Mouse (Mus musculus) ES-Bruce4 (cell line): ENCODE results near the gene Cdhr1. TPM values are rescaled to one million over a fixed set of nuclear protein-coding genes. Genes with fewer than 3 reads are reported as not detected.

ENCODE experiments used
- H3K27ac ChIP-seq: 2 replicates; pipeline ENCODE4 v1.5.1; 2012; ENCODE audit warnings: low read length, inconsistent platforms; ENCODE audit not compliant: insufficient read depth
- H3K27me3 ChIP-seq: 2 replicates; pipeline ENCODE4 v1.6.1; 2012; ENCODE audit warnings: mild to moderate bottlenecking, low read length, inconsistent platforms; ENCODE audit not compliant: control insufficient read depth, poor library complexity, insufficient read depth, severe bottlenecking
- H3K36me3 ChIP-seq: 2 replicates; pipeline ENCODE4 v1.6.1; 2012; ENCODE audit warnings: inconsistent platforms, mild to moderate bottlenecking, low read length, moderate library complexity; ENCODE audit not compliant: control insufficient read depth, poor library complexity, insufficient read depth, severe bottlenecking
- H3K4me1 ChIP-seq: one replicate; pipeline ENCODE4 v1.8.1; 2011; ENCODE audit warnings: low read length; ENCODE audit not compliant: control insufficient read depth, insufficient read depth
- H3K4me3 ChIP-seq: 2 replicates; pipeline ENCODE4 v1.5.1; 2011; ENCODE audit warnings: low read depth, mild to moderate bottlenecking, low read length
- H3K9ac ChIP-seq: 2 replicates; pipeline ENCODE4 v1.6.1; 2012; ENCODE audit warnings: low read depth, mild to moderate bottlenecking, inconsistent platforms; ENCODE audit not compliant: poor library complexity, severe bottlenecking
- H3K9me3 ChIP-seq: replicated peaks from 2 replicates; pipeline ENCODE4 v1.6.1; 2012; ENCODE audit warnings: mild to moderate bottlenecking, low read length, inconsistent platforms; ENCODE audit not compliant: control insufficient read depth, poor library complexity, insufficient read depth, severe bottlenecking
- CTCF ChIP-seq: IDR thresholded peaks from one replicate; pipeline ENCODE4 v1.8.1; 2011; ENCODE audit warnings: low read depth, low read length
- EP300 ChIP-seq: IDR thresholded peaks from 2 replicates; pipeline ENCODE4 v1.6.1; 2011; ENCODE audit warnings: low read depth, low read length; ENCODE audit not compliant: insufficient read depth
- POLR2A ChIP-seq: IDR thresholded peaks from one replicate; pipeline ENCODE4 v1.8.1; 2011; ENCODE audit warnings: low read length; ENCODE audit not compliant: insufficient read depth
- polyA plus RNA-seq: library from polyadenylated mRNA; stranded (reverse); fragments of >200 nt; gene quantifications from 2 replicates; pipeline ENCODE4 v1.2.4, GENCODE M21; 2011; ENCODE audit warnings: low read depth; ENCODE audit not compliant: missing spikeins, insufficient read depth, insufficient read length

Cdhr1 gene
- polyA plus RNA-seq, 1 experiment, result 1.0 TPM

DNA sequence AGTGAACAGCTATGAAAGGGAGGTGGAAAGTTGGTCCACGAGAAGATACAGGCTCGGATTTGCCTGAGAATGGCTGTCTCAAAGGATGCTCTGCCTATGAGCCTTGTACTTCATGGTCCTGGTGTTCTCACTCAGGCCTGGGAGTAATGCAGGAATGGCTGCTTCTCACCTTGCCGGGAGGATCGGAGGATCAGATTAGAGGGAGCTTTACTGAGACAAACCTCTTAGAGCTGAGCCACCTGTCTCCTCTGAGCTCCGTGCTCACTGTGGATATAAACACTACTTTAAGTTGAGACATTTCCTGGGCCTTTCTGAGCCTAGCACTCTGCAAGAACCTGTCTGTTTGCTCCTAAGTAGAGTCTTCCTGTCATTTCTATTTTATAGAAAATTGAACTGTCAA is 3.4 kb upstream of the Cdhr1 start:
- H3K4me3 ChIP-seq, result no peak overlapping the region
- H3K9ac ChIP-seq, result no peak overlapping the region
- H3K4me1 ChIP-seq, result no peaks in the 10 kb centered on the region
- H3K9me3 ChIP-seq, result no peaks in the 10 kb centered on the region
- no peaks in the 10 kb centered on the region for H3K27me3 ChIP-seq
- H3K36me3 ChIP-seq, result no peaks in the 10 kb centered on the region
- no peak overlapping the region for H3K27ac ChIP-seq
- no peak for TF ChIP-seq EP300
- TF ChIP-seq POLR2A, result no peak
- TF ChIP-seq CTCF, result no peak

DNA sequence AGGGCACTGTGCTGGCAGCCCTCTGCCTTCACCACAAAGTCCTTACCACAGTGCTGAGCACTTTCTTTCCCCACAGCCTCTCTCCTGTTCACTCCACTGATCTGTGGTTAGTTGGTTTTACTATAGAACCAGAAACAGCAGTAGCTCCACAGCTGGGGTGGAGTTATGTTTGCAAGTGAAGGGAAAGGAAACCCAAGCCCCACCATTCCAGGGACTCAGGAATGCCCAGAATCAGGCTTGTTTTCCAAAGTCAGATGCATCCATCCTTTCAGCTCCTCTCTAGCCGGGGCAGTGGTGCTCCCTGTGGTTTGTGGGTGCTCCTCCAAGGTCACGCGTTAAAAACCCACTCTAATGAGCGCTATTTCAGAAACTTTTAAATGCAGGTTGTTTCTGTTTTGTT is 2.6 kb downstream of the Cdhr1 start:
- H3K36me3 ChIP-seq, result no peaks in the 10 kb centered on the region
- no peaks in the 10 kb centered on the region for H3K4me1 ChIP-seq
- H3K9me3 ChIP-seq, result no peaks in the 10 kb centered on the region
- H3K4me3 ChIP-seq, result no peak overlapping the region
- H3K9ac ChIP-seq, result no peak overlapping the region
- TF ChIP-seq EP300 (no peak), CTCF (no peak), POLR2A (no peak)
- H3K27ac ChIP-seq, result no peak overlapping the region
- H3K27me3 ChIP-seq, result no peaks in the 10 kb centered on the region

DNA sequence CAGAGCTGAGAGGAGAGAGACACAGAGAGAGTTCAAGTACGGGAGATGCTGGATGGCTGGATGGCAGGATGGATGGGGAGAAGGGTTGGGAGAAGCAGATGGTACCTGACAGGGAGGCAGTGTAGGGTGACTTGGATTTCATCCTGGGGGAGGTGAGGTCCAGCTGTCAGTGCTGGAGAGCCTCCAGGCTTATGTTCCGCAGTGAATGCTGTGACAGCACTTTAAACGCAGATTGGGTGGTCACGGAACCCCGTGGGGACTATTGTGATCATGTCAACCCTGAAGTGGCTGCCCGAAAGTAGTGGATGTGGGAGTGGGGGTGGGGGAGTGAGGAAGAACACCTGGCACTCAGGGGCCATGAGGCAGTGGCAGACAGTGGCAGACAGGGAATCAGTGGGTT is 3.7 kb downstream of the Cdhr1 start:
- Histone ChIP-seq H3K9me3 (no peaks in the 10 kb centered on the region), H3K9ac (no peak overlapping the region), H3K4me3 (no peak overlapping the region), H3K27ac (no peak overlapping the region), H3K4me1 (no peaks in the 10 kb centered on the region), H3K27me3 (no peaks in the 10 kb centered on the region), H3K36me3 (no peaks in the 10 kb centered on the region)
- TF ChIP-seq EP300, result no peak
- TF ChIP-seq POLR2A, result no peak
- TF ChIP-seq CTCF, result no peak

DNA sequence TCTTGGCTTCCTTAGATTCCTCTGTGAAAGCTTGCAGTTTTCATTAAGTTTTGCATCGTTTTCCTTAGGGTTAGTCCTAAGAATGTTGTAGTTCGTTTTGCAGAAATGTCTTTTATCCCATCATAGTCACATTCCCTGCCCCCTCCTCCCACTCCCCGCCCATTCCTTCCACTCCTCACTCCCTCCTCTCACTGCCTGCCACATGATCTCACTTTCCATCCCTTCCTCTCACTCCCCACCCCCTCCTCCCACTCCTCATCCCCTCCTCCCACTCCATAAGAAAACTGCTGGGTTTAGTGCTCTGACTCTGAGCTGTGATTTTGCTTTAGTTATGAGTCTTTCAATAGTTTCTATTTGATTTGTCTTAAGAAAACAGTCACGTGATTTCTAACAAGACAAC is 14.4 kb downstream of the Cdhr1 start:
- no peaks in the 10 kb centered on the region for H3K36me3 ChIP-seq
- no peak overlapping the region for H3K27ac ChIP-seq
- no peak for TF ChIP-seq CTCF
- TF ChIP-seq POLR2A, result no peak
- no peak for TF ChIP-seq EP300
- H3K4me1 ChIP-seq, result no peaks in the 10 kb centered on the region
- no peaks in the 10 kb centered on the region for H3K9me3 ChIP-seq
- no peak overlapping the region for H3K9ac ChIP-seq
- H3K27me3 ChIP-seq, result no peaks in the 10 kb centered on the region
- no peak overlapping the region for H3K4me3 ChIP-seq

DNA sequence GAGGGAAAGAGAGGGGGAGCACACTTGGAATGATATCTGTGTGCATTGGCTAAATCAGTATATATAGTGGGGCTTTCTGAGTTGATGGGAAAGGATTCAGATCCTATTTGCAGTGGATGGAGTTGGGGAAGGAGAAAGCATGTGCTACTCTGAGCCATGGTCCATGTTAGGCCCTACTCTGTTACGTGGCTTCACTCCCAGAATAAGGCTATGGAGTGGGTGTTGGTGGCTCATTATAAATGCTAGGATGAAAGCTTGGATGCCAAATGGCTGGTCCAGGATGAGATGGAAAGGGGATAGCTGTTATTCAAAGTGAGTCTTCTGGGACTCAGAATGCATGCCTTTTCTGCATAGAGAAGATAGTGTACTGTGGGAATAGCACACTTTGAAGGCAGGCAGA is 17.4 kb downstream of the Cdhr1 start:
- Histone ChIP-seq H3K9me3 (no peaks in the 10 kb centered on the region), H3K4me1 (no peaks in the 10 kb centered on the region), H3K9ac (no peak overlapping the region), H3K27ac (no peak overlapping the region), H3K27me3 (no peaks in the 10 kb centered on the region), H3K36me3 (no peaks in the 10 kb centered on the region), H3K4me3 (no peak overlapping the region)
- TF ChIP-seq POLR2A (no peak), CTCF (no peak), EP300 (no peak)

DNA sequence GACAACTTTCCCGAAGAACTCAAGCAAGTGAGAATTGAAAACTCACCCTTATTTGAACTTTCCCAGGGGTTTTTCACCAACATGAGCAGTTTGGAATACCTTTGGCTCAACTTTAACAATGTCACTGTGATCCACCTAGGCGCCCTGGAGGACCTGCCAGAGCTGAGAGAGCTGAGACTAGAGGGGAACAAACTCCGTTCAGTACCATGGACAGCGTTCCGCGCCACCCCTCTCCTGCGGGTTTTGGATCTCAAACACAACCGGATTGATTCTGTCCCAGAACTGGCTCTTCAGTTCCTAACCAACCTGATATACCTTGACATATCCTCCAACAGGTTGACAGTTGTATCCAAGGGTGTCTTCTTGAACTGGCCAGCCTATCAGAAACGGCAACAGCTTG is 29.6 kb downstream of the Cdhr1 start:
- Histone ChIP-seq H3K27me3 (no peaks in the 10 kb centered on the region; the same call in 1 of the 2 replicates), H3K27ac (no peak overlapping the region), H3K9me3 (no peaks in the 10 kb centered on the region), H3K36me3 (no peaks in the 10 kb centered on the region), H3K4me1 (no peaks in the 10 kb centered on the region), H3K4me3 (no peak overlapping the region), H3K9ac (no peak overlapping the region)
- no peak for TF ChIP-seq CTCF
- no peak for TF ChIP-seq POLR2A
- TF ChIP-seq EP300, result no peak
